Mouse (Mus musculus) midbrain, embryonic 14.5 days (tissue): ENCODE measurements around the gene Xpc. TPM values are rescaled to one million over a fixed set of nuclear protein-coding genes. Genes with fewer than 3 reads are reported as not detected.

Experiments used
- ATAC-seq: fragments of 200-750 bp; cut with Nextera tagmentation; 2 replicates; pipeline ENCODE4 v1.8.0; 2017; ENCODE audit warnings: moderate number of reproducible peaks, moderate library complexity; ENCODE audit not compliant: low FRiP score, low TSS enrichment
- DNase-seq: peaks from one replicate; pipeline ENCODE4 v3.0.0-alpha.2; 2015
- H3K27ac ChIP-seq: fragments of 300-500 bp; sonication (generic); replicated peaks from 2 replicates; pipeline ENCODE4 v1.5.1; 2014; ENCODE audit warnings: mild to moderate bottlenecking, low read depth, low read length, moderate library complexity
- H3K27me3 ChIP-seq: fragments of 300-500 bp; sonication (generic); 2 replicates; pipeline ENCODE4 v1.6.1; 2014; ENCODE audit warnings: low read length, control low read depth, mixed read lengths; ENCODE audit not compliant: control insufficient read depth, insufficient read depth
- H3K36me3 ChIP-seq: fragments of 300-500 bp; sonication (generic); 2 replicates; pipeline ENCODE4 v1.6.1; 2014; ENCODE audit warnings: low read length, control low read depth; ENCODE audit not compliant: control insufficient read depth, insufficient read depth
- H3K4me1 ChIP-seq: fragments of 300-500 bp; sonication (generic); 2 replicates; pipeline ENCODE4 v1.6.1; 2014; ENCODE audit warnings: mild to moderate bottlenecking, antibody characterized with exemption, low read length, control low read depth; ENCODE audit not compliant: control insufficient read depth, insufficient read depth
- H3K4me2 ChIP-seq: fragments of 300-500 bp; sonication (generic); 2 replicates; pipeline ENCODE4 v1.6.1; 2014; ENCODE audit warnings: mild to moderate bottlenecking, low read length, moderate library complexity
- H3K4me3 ChIP-seq: fragments of 300-500 bp; sonication (generic); replicated peaks from 2 replicates; pipeline ENCODE4 v1.5.1; 2014; ENCODE audit warnings: low read depth, low read length
- H3K9ac ChIP-seq: fragments of 300-500 bp; sonication (generic); replicated peaks from 2 replicates; pipeline ENCODE4 v1.6.1; 2014; ENCODE audit warnings: mild to moderate bottlenecking, low read length, moderate library complexity
- H3K9me3 ChIP-seq: fragments of 300-500 bp; sonication (generic); 2 replicates; pipeline ENCODE4 v1.6.1; 2016; ENCODE audit warnings: low read length, control low read depth, mixed read lengths; ENCODE audit not compliant: control insufficient read depth
- WGBS: fragments of 180-500 bp; shearing (Covaris S2); extraction: QIAGEN DNeasy Blood & Tissue Kit; methylation state at CpG from one replicate; pipeline ENCODE4 v1.1.7; 2014; 5-methylcytosine and 5-hydroxymethylcytosine counted together
- polyA plus RNA-seq: library from polyadenylated mRNA; unstranded; fragments of >200 nt; fragmentation: Nextera tagmentation; extraction: Ambion mirVana; gene quantifications from 2 replicates; pipeline ENCODE4 v1.2.1, GENCODE M21; 2014

The Xpc gene
- 16.9 and 18.1 TPM in 2 replicates for polyA plus RNA-seq

DNA sequence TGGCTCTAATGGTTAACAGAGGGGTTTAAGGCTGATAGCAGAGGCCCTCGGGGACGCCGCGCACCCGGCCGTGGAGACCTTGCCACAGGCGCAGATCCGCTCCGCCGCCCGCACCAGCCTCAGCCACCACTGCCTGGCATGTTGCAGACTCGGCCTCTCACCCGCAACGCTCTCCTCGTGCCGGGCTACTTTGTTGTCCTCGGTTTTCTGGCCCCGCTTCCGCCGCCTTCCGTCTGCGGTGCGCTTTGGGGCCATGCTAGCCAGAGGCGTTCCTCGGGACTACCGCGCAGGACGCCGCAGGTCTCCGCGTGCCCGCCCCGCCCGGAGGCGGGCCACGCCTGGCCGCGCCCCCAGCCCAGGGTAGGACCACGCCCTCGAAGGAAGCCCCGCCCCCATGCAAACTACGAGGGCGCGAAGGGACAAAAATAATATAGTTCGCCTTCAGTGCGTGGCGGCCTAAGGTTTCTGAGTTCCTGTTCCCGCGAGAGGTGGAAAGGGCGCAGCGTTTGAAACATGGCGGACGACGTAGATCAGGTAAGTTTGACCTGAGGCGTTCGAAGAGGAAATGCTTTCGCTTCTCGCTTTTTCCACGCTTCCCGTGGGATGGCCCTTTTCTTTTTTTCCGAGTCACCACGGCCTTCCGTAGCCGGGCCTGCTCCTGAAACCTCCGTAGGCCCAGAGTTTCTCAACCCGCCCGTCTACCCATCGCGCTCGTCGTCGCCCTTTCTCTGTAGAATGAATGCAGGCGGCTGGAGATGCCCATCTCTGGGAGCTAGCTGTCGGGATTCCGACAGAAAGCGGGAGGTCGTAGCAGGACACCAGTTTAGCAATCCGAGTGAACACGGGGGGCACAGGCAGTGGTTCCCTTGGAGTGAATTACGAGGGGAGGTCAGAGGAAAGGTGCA is at the start of gene Xpc, which contains the start of gene Lsm3:
Gene Xpc, minus strand, starts transcription at position 344 of the 905 bp plus-strand sequence.
Gene Lsm3, plus strand, starts transcription at position 384 of the 905 bp plus-strand sequence.
- ATAC-seq (peak; percentile 97), DNase-seq (peak; percentile 98)
- H3K4me2 ChIP-seq: peak within 1 kb of the TSS; percentile 87
- peak within 1 kb of the TSS; percentile 81 for H3K9ac ChIP-seq
- H3K36me3 ChIP-seq: peaks cover 32% of the 10 kb centered on the region
- H3K4me3 ChIP-seq: peak within 1 kb of the TSS; percentile 77
- no peaks in the 10 kb centered on the region for H3K9me3 ChIP-seq
- WGBS: under 1% methylated on average over 80 of the region's 80 CpGs
- no peaks in the 10 kb centered on the region for H3K27me3 ChIP-seq
- H3K27ac ChIP-seq: peak within 1 kb of the TSS; percentile 76
- H3K4me1 ChIP-seq: peaks cover 17% of the 10 kb centered on the region

DNA sequence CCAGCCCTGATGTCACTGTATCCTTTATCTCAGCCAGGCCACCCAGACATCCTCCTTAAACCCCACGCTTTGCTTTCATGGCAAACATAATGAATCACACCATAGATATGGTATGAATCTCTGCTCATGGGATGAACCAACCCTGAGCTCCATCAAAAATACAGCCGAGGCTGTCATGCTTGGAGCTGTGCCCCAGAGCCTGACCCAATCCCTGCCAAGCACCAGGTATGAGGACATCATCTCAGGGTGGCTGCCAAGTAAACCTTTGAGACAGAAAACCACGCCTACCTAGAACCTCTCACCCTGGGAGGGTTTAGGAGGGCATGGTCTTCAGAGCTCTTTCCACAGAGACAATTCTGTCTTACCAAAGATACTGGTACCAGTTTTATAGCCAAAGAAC is 47.3 kb upstream of the Xpc start:
- Histone ChIP-seq H3K27me3 (no peaks in the 10 kb centered on the region), H3K9ac (no peak overlapping the region), H3K4me3 (no peak overlapping the region), H3K27ac (no peak overlapping the region), H3K4me1 (no peaks in the 10 kb centered on the region), H3K36me3 (no peaks in the 10 kb centered on the region), H3K9me3 (no peaks in the 10 kb centered on the region), H3K4me2 (no peak overlapping the region)
- WGBS: 88% methylated on average over 3 of the region's 3 CpGs
- no peak for DNase-seq
- no peak for ATAC-seq

DNA sequence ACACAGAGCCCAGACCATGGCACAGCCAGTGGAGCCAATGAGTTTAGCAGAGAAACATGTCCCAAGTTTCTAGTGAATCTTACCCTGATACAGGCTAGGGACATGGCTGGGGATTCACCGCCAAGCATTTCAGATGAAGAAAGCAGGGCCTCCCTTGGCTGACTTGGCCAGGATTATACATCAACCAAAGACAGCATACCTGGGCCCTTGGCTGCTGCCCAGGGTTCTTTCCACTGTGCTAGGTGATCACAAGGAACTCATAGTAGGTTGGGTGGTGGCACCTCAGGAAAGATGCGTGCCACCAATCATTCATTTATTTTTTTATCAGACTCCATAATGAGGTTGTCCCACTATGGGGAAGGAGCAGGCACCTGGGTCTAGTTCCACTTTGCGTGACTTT is 44.5 kb upstream of the Xpc start:
- DNase-seq (no peak), ATAC-seq (no peak)
- no peak overlapping the region for H3K4me3 ChIP-seq
- H3K4me1 ChIP-seq: no peaks in the 10 kb centered on the region
- H3K27ac ChIP-seq: no peak overlapping the region
- no peaks in the 10 kb centered on the region for H3K27me3 ChIP-seq
- no peaks in the 10 kb centered on the region for H3K36me3 ChIP-seq
- no peak overlapping the region for H3K4me2 ChIP-seq
- no peak overlapping the region for H3K9ac ChIP-seq
- 93% methylated on average over 3 of the region's 3 CpGs for WGBS
- H3K9me3 ChIP-seq: no peaks in the 10 kb centered on the region

DNA sequence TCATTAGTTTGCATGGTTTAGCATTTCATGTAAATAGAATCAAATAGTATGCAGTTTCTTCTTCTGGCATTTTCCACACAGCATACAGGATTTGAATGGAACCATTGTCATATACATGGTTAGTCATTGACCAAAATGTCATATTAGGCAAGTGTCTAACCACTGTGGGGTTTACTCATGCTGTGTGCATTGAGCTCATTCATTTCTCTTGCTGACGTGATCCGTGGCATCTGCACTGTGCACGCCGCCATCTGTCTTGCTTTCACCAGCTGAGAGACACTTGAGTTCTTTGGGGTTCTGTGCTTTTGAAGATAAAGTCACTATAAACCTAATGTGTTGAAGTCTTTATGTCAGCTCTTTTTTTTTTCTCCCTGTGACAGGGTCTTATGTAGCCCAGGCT is 43.7 kb upstream of the Xpc start:
- no peaks in the 10 kb centered on the region for H3K36me3 ChIP-seq
- no peaks in the 10 kb centered on the region for H3K27me3 ChIP-seq
- no peaks in the 10 kb centered on the region for H3K4me1 ChIP-seq
- H3K9ac ChIP-seq: no peak overlapping the region
- no peak overlapping the region for H3K4me2 ChIP-seq
- H3K27ac ChIP-seq: no peak overlapping the region
- WGBS: 76% methylated on average over 4 of the region's 4 CpGs
- DNase-seq: no peak
- H3K9me3 ChIP-seq: no peaks in the 10 kb centered on the region
- no peak overlapping the region for H3K4me3 ChIP-seq
- ATAC-seq: no peak

DNA sequence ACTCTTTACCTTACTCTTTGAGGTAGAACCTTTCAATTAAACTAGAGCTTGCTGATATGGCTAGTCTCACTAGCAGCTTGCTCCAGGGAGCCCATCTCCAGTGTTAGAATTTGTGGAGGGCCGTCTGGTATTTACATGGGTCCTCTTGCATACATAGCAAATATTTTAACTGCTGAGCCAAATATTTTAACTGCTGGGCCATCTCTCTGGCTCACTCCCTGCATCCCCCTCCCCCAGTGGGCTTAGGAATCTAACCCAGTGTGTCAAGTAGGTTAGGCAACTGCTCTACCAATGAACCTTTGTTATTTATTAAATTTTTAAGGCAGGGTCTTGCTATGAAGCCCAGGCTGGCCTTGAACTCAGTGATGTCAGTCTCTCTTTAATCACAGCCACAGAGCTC is 42.9 kb upstream of the Xpc start:
- no peaks in the 10 kb centered on the region for H3K4me1 ChIP-seq
- no peak overlapping the region for H3K4me2 ChIP-seq
- no peak overlapping the region for H3K4me3 ChIP-seq
- H3K27ac ChIP-seq: no peak overlapping the region
- H3K36me3 ChIP-seq: no peaks in the 10 kb centered on the region
- no peaks in the 10 kb centered on the region for H3K9me3 ChIP-seq
- no peak overlapping the region for H3K9ac ChIP-seq
- no peak for DNase-seq
- no peak for ATAC-seq
- WGBS: 73% methylated on average over 1 of the region's 1 CpGs
- no peaks in the 10 kb centered on the region for H3K27me3 ChIP-seq

DNA sequence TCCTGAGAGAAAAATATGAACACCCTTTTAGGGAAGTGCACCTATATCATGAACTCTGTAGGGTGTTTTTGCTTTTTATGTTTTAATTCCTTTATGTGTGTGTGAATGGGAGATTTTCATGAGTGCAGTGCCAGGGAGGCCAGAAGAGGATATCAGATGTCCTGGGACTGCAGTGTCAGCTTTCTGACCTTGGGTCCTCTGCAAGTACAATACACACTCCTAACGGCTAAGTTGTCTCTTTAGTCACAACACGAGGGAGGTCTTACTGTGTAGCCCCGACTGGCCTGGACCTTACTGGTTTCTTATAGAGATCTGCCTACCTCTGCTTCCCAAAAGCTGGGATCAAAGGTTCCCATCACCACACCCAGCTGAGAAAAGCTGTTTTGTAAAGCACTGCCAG is 37.0 kb upstream of the Xpc start:
- Histone ChIP-seq H3K4me1 (no peaks in the 10 kb centered on the region), H3K9me3 (no peaks in the 10 kb centered on the region), H3K4me2 (no peak overlapping the region), H3K4me3 (no peak overlapping the region), H3K36me3 (no peaks in the 10 kb centered on the region), H3K9ac (no peak overlapping the region), H3K27me3 (no peaks in the 10 kb centered on the region), H3K27ac (no peak overlapping the region)
- ATAC-seq: no peak
- no peak for DNase-seq
- 72% methylated on average over 3 of the region's 3 CpGs for WGBS

DNA sequence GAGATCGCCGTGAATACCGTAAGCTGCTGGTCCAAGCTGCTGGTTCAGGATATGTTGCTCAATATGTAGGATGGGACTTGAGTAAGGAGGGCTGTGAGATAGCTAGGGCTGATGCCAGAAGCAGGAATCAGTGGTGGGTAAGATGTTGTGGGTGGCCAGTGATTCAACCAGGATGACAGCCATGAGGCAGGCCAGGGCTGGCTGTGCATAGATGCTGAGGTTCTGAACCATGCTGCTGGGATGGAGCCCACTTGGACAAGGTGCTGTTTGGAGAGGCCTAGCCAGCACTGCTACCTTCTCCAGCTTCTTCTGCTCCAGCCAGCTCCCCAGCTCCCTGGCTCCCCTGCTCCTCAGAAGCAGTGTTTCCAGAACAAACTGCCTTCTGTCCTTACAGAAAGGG is 36.0 kb upstream of the Xpc start:
- WGBS: 95% methylated on average over 3 of the region's 3 CpGs
- H3K27me3 ChIP-seq: no peaks in the 10 kb centered on the region
- H3K4me1 ChIP-seq: no peaks in the 10 kb centered on the region
- H3K9ac ChIP-seq: no peak overlapping the region
- no peak overlapping the region for H3K4me3 ChIP-seq
- DNase-seq: no peak
- no peak overlapping the region for H3K27ac ChIP-seq
- no peaks in the 10 kb centered on the region for H3K9me3 ChIP-seq
- H3K36me3 ChIP-seq: no peaks in the 10 kb centered on the region
- ATAC-seq: no peak
- H3K4me2 ChIP-seq: no peak overlapping the region

DNA sequence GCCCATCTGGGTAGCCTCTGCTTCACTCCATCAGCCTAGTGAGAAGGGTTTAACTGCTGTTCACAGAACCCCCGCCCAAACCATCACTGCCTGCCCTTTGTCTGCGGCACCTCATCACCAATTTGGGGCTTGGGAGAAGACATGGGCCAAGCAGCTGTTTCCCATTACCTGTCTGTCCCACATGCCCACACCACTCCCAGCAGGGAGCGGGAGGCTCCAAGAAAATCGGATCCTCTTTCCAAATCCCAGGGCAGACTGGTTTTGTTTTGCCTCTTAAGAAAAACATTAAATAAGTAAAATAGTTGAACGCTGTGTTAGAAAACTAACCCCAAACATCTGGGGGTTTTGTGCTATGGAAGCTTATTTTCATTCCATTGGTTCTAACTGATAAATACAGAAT is 33.9 kb upstream of the Xpc start:
- H3K9me3 ChIP-seq: no peaks in the 10 kb centered on the region
- H3K4me1 ChIP-seq: no peaks in the 10 kb centered on the region
- 87% methylated on average over 5 of the region's 5 CpGs for WGBS
- no peak overlapping the region for H3K4me3 ChIP-seq
- no peak for ATAC-seq
- H3K36me3 ChIP-seq: no peaks in the 10 kb centered on the region
- DNase-seq: no peak
- H3K4me2 ChIP-seq: no peak overlapping the region
- H3K27me3 ChIP-seq: no peaks in the 10 kb centered on the region
- H3K9ac ChIP-seq: no peak overlapping the region
- H3K27ac ChIP-seq: no peak overlapping the region

DNA sequence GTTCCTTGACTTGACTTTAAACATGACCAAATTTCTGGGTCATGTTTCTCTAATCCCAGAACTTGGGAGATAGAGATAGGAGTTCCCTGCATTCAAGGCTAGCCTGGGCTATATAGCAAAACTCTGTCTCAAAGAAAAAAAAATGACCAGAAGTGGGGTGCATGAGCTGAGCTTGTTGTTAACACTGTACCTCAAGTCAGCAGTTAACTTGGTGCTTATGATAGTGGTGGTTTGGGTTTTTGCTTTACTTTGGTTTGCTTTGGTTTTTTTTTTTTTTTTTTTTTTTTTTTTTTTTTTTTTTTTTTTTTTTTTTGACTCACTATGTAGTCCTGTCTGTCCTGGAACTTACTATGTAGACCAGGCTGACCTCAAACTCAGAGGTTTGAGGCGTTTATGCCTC is 31.6 kb upstream of the Xpc start:
- H3K36me3 ChIP-seq: no peaks in the 10 kb centered on the region
- no peaks in the 10 kb centered on the region for H3K27me3 ChIP-seq
- H3K4me2 ChIP-seq: no peak overlapping the region
- no peaks in the 10 kb centered on the region for H3K4me1 ChIP-seq
- H3K27ac ChIP-seq: no peak overlapping the region
- H3K9ac ChIP-seq: no peak overlapping the region
- no peak for DNase-seq
- ATAC-seq: no peak
- WGBS: 61% methylated on average over 1 of the region's 1 CpGs
- H3K9me3 ChIP-seq: no peaks in the 10 kb centered on the region
- no peak overlapping the region for H3K4me3 ChIP-seq
